Mouse (Mus musculus) embryonic facial prominence, embryonic 10.5 days (tissue): ENCODE measurements around the gene Adam3. TPM values are rescaled to one million over a fixed set of nuclear protein-coding genes. Genes with fewer than 3 reads are reported as not detected.

Experiments
- DNase-seq: peaks from one replicate; pipeline ENCODE4 v3.0.0-alpha.2; 2017; ENCODE audit warnings: low spot score
- H3K27ac ChIP-seq: fragments of 300-500 bp; sonication (generic); replicated peaks from 2 replicates; pipeline ENCODE4 v1.5.1; 2016; ENCODE audit warnings: mild to moderate bottlenecking
- H3K27me3 ChIP-seq: fragments of 300-500 bp; sonication (generic); replicated peaks from 2 replicates; pipeline ENCODE4 v1.6.1; 2016; ENCODE audit warnings: low read depth, mild to moderate bottlenecking; ENCODE audit not compliant: poor library complexity, severe bottlenecking
- H3K36me3 ChIP-seq: fragments of 300-500 bp; sonication (generic); replicated peaks from 2 replicates; pipeline ENCODE4 v1.6.1; 2016; ENCODE audit warnings: mild to moderate bottlenecking, moderate library complexity
- H3K4me1 ChIP-seq: fragments of 300-500 bp; sonication (generic); 2 replicates; pipeline ENCODE4 v1.6.1; 2016
- H3K4me3 ChIP-seq: fragments of 300-500 bp; sonication (generic); 2 replicates; pipeline ENCODE4 v1.5.1; 2016; ENCODE audit warnings: mild to moderate bottlenecking, moderate library complexity
- H3K9me3 ChIP-seq: fragments of 300-500 bp; sonication (generic); 2 replicates; pipeline ENCODE4 v1.6.1; 2016; ENCODE audit warnings: mild to moderate bottlenecking
- WGBS: fragments of 180-500 bp; shearing (Covaris S2); methylation state at CpG from one replicate; pipeline ENCODE4 v1.1.7; 2016; 5-methylcytosine and 5-hydroxymethylcytosine counted together
- polyA plus RNA-seq: library from polyadenylated mRNA; unstranded; fragments of >200 nt; fragmentation: Nextera tagmentation; extraction: Ambion mirVana; gene quantifications from 2 replicates; pipeline ENCODE4 v1.2.1, GENCODE M21; 2016

Adam3 gene
- not detected in 2 replicates for polyA plus RNA-seq

DNA sequence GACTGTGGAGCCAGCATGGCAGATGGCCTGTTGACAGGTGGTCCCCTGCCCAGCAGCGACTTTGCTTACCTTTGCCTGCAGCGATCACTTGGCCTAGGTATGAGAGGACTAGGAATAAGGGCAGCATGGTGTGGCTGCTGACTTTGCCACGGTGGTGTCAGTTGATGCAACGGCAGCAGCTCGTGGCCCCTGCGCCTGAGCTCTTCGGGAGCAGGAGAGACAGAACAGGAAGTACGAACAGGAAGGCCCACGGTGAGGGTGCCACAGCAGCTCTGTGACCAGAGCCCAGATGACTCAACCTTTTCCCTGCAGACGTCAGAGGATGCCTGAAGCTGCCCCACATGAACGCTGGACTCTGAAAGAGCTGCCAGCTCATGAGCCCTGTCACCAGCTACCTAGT is at the start of gene Adam3:
Gene Adam3, minus strand, starts transcription at position 223 of the 400 bp plus-strand sequence.
- H3K4me1 ChIP-seq = peaks cover 18% of the 10 kb centered on the region
- no peak within 1 kb of the TSS for H3K27ac ChIP-seq
- H3K36me3 ChIP-seq = no peaks in the 10 kb centered on the region
- no peak within 1 kb of the TSS for H3K4me3 ChIP-seq
- DNase-seq = no peak
- WGBS = 53% methylated on average over 11 of the region's 11 CpGs
- H3K27me3 ChIP-seq = no peaks in the 10 kb centered on the region
- H3K9me3 ChIP-seq = no peaks in the 10 kb centered on the region

DNA sequence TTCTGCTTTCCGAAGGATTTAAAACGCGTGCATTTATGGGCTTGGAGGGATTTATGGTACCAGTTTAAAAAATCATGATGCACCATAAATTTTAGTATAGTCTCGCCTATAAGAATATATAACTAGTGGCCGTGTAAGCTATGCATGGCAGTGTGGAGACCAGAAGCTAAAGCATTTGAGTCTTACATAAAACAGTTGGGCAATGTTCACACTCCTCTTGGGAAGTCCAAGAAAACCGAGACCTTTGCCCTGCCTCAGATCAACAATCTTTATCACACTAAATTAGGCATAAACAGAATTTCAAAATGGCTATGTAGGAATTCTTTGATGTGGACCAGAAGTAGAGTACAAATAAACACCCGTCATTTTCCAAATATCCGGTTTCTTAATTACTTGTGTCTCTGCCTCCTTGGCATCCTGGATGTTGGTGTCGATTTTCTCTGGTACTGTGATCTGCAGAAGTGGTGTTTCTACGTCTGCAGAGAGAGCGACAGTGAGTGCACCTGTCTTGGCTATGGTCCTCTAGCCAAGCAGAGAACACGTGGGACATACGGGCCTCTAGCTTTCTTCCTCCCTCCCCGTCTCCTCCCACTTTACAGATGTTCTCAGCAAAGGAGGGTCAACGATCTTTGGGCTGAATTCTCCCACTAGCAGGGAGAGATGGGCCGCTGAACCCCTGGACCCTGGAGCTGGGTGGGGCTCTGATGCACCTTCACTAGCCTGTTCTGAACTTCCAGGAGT is 596 bp downstream of the Adam3 start:
- Histone ChIP-seq H3K27ac (no peak overlapping the region), H3K36me3 (no peaks in the 10 kb centered on the region), H3K4me1 (peaks cover 18% of the 10 kb centered on the region), H3K27me3 (no peaks in the 10 kb centered on the region), H3K9me3 (no peaks in the 10 kb centered on the region), H3K4me3 (no peak overlapping the region)
- WGBS = 68% methylated on average over 16 of the region's 16 CpGs
- no peak for DNase-seq

Other genes with a start within 250 kb of the Adam3 start
- gene Adam5, start 98.5 kb upstream of the Adam3 start, polyA plus RNA-seq = 0.31 and 0.49 TPM in 2 replicates